ENCODE assay signal across 16 mouse cellular contexts in genomic region chr7:4651581-4651980, GRCm38 (mm10). TPM values are rescaled to one million over a fixed set of nuclear protein-coding genes. Genes with fewer than 3 reads are reported as not detected.
DNase-seq lines count a peak whose midpoint lies in the region; ATAC-seq and TF ChIP-seq lines count a peak whose summit lies in the region.
"Had no signal": no experiment of that assay in that cellular context is flagged by ENCODE, and none has a peak within 500 bp of the region (broad histone marks: within the 10 kb centered on the region; RNA-seq: fewer than 3 reads in every experiment).

No protein-coding gene starts in this region.

- H3K9me3 ChIP-seq in kidney, embryonic 16.5 days (ENCODE audit: low read length): no peaks in the 10 kb centered on the region
- H3K9me3 ChIP-seq in CH12.LX (replicated peaks; ENCODE audit: low read length): no peaks in the 10 kb centered on the region
- no peaks in the 10 kb centered on the region for H3K9me3 ChIP-seq in intestine, postnatal 0 days (ENCODE audit: control insufficient read depth)
- H3K9me3 ChIP-seq: forebrain, embryonic 10.5 days; heart, embryonic 15.5 days; midbrain, embryonic 13.5 days; neural tube, embryonic 13.5 days had no signal

- no peaks in the 10 kb centered on the region for H3K27me3 ChIP-seq in kidney, embryonic 16.5 days (ENCODE audit: insufficient read depth, low read length)
- no peaks in the 10 kb centered on the region for H3K27me3 ChIP-seq in CH12.LX (replicated peaks)
- no peaks in the 10 kb centered on the region for H3K27me3 ChIP-seq in intestine, postnatal 0 days (replicated peaks; ENCODE audit: control insufficient read depth, insufficient read depth, low read length)
- H3K27me3 ChIP-seq: heart, embryonic 15.5 days; midbrain, embryonic 13.5 days; neural tube, embryonic 13.5 days had no signal

- peaks cover 29% of the 10 kb centered on the region for H3K4me1 ChIP-seq in kidney, embryonic 16.5 days (ENCODE audit: insufficient read depth, low read length)
- H3K4me1 ChIP-seq in CH12.LX (ENCODE audit: control insufficient read depth in 1 of 2, insufficient read depth in 2 of 2): peaks cover 24 to 74% of the 10 kb centered on the region in 2 experiments
- H3K4me1 ChIP-seq in intestine, postnatal 0 days (replicated peaks; ENCODE audit: control insufficient read depth, insufficient read depth, low read length): peaks cover 3% of the 10 kb centered on the region; the same call in 1 of the 2 replicates

- dilution Hi-C loops in CH12.LX (cut with MboI; ENCODE audit: extremely low pct_ligation_motif_present, extremely low pct_unique_long_range_greater_than_20kb, low sequenced_read_pairs): no loop called here

- no peak overlapping the region for H3K9ac ChIP-seq in kidney, embryonic 16.5 days (replicated peaks; ENCODE audit: low read length)
- H3K9ac ChIP-seq in CH12.LX (ENCODE audit: insufficient read depth, low read depth): no peak overlapping the region
- H3K9ac ChIP-seq in intestine, postnatal 0 days (ENCODE audit: low read depth, low read length): no peak overlapping the region
- H3K9ac ChIP-seq: heart, embryonic 15.5 days; midbrain, embryonic 13.5 days; neural tube, embryonic 13.5 days had no signal

- H3K4me3 ChIP-seq in kidney, embryonic 16.5 days (ENCODE audit: low read length): no peak overlapping the region
- no peak overlapping the region for H3K4me3 ChIP-seq in CH12.LX (replicated peaks in 1 of 3; ENCODE audit: low read depth in 2 of 3, low read length in 2 of 3, poor library complexity in 1 of 3)
- H3K4me3 ChIP-seq in intestine, postnatal 0 days (ENCODE audit: low read depth, low read length): no peak overlapping the region
- H3K4me3 ChIP-seq: forebrain, embryonic 10.5 days; heart, embryonic 15.5 days; midbrain, embryonic 13.5 days; neural tube, embryonic 13.5 days had no signal

- no peak overlapping the region for H3K27ac ChIP-seq in kidney, embryonic 16.5 days (ENCODE audit: low read length)
- H3K27ac ChIP-seq in CH12.LX (ENCODE audit: insufficient read depth, low read depth): no peak overlapping the region
- H3K27ac ChIP-seq in intestine, postnatal 0 days (ENCODE audit: low read depth, low read length): no peak overlapping the region
- H3K27ac ChIP-seq: forebrain, embryonic 10.5 days; heart, embryonic 15.5 days; kidney, postnatal 0 days; midbrain, embryonic 13.5 days; neural tube, embryonic 13.5 days had no signal

- ATAC-seq in kidney, embryonic 16.5 days (ENCODE audit: low FRiP score, low TSS enrichment): no peak
- peak; percentile 80 for ATAC-seq in intestine, postnatal 0 days
- ATAC-seq: midbrain, embryonic 13.5 days had no signal

- H3K36me3 ChIP-seq in kidney, embryonic 16.5 days (ENCODE audit: insufficient read depth, low read length): peaks cover 4% of the 10 kb centered on the region; the same call in 1 of the 2 replicates
- peaks cover 18 to 47% of the 10 kb centered on the region in 2 experiments for H3K36me3 ChIP-seq in CH12.LX (replicated peaks in 1 of 2; ENCODE audit: control insufficient read depth in 1 of 2, insufficient read depth in 1 of 2, low read length in 1 of 2)
- peaks cover 9% of the 10 kb centered on the region; the same call in 1 of the 2 replicates for H3K36me3 ChIP-seq in intestine, postnatal 0 days (ENCODE audit: control insufficient read depth, insufficient read depth)

- TF ChIP-seq RAD21 in CH12.LX (IDR thresholded peaks at IDR 0.05; ENCODE audit: low read depth, low read length): no peak

- no peak for TF ChIP-seq EP300 in CH12.LX (IDR thresholded peaks at IDR 0.05; ENCODE audit: low read length)

- in situ Hi-C loops in CH12.LX (cut with MboI; ENCODE audit: low pct_ligation_motif_present, low pct_unique_long_range_greater_than_20kb, low sequenced_read_pairs): no loop called here

- peaks cover 70% of the 10 kb centered on the region for H3K79me2 ChIP-seq in CH12.LX (replicated peaks; ENCODE audit: control insufficient read depth, extremely low read depth, insufficient read depth, poor library complexity, severe bottlenecking)

- intact Hi-C loops in heart, postnatal 14 days (cut with DNase I): no loop called here

- TF ChIP-seq POLR2A in CH12.LX (IDR thresholded peaks at IDR 0.05; ENCODE audit: low read depth, low read length): no peak

- WGBS in kidney, embryonic 16.5 days: 69% methylated on average over 8 of the region's 8 CpGs
- WGBS in intestine, postnatal 0 days: 57% methylated on average over 8 of the region's 8 CpGs

- no peak for TF ChIP-seq CTCF in CH12.LX (conservative IDR thresholded peaks at IDR 0.05 in 1 of 2, IDR thresholded peaks at IDR 0.05 in 1 of 2; ENCODE audit: low read depth in 2 of 2, low read length in 2 of 2)
- no peak for TF ChIP-seq CTCF in intestine, postnatal 0 days (IDR thresholded peaks at IDR 0.05; ENCODE audit: low read depth)

- peak; percentile 33 to 45 for DNase-seq in kidney, postnatal 36 days
- DNase-seq in CH12.LX (ENCODE audit: extremely low read depth): no peak
- peak; percentile 60 for DNase-seq in thymus, postnatal 14 days
- no peak for DNase-seq in left cerebral cortex, adult 11 months (ENCODE audit: low spot score)
- no peak for DNase-seq in heart, postnatal 14 days
- DNase-seq in heart, postnatal 4 days: no peak
- DNase-seq: adrenal gland, adult 2 months; gastrocnemius, postnatal 36 days had no signal

- H3K4me2 ChIP-seq in kidney, embryonic 16.5 days (replicated peaks; ENCODE audit: low read depth, low read length): no peak overlapping the region
- H3K4me2 ChIP-seq in CH12.LX (ENCODE audit: insufficient read depth, low read depth, poor library complexity, severe bottlenecking): no peak overlapping the region
- no peak overlapping the region for H3K4me2 ChIP-seq in intestine, postnatal 0 days (replicated peaks; ENCODE audit: low read depth)
- H3K4me2 ChIP-seq: heart, embryonic 15.5 days; midbrain, embryonic 13.5 days; neural tube, embryonic 13.5 days had no signal

TF ChIP-seq in CH12.LX, 34 proteins besides CTCF, POLR2A, EP300 and RAD21:
- TF ChIP-seq MYC (IDR thresholded peaks at IDR 0.05; ENCODE audit: low read depth, low read length): peak; percentile 83
- no peak for TF ChIP-seq ETS1 (conservative IDR thresholded peaks at IDR 0.05; ENCODE audit: low read depth, low read length)
- TF ChIP-seq MAX (IDR thresholded peaks at IDR 0.05; ENCODE audit: low read length): peak; percentile 79
- peak; percentile 23; the same call in 1 of the 2 replicates for TF ChIP-seq USF2 (conservative IDR thresholded peaks at IDR 0.05; ENCODE audit: low read depth, low read length)
- no peak for TF ChIP-seq POLR2AphosphoS2 (IDR thresholded peaks at IDR 0.05; ENCODE audit: low read depth, low read length)
- TF ChIP-seq USF1 (IDR thresholded peaks at IDR 0.05; ENCODE audit: low read depth, low read length): peak; percentile 37; the same call in 1 of the 2 replicates

RNA-seq across cellular contexts. Expression of gene Ppp6r1, which starts 7.2 kb away (rescaled TPM):
- 3.2 and 5.2 TPM in 2 replicates for polyA plus RNA-seq in kidney, embryonic 16.5 days (2015; fragmentation: Nextera tagmentation; extraction: Ambion mirVana)
- total RNA-seq in CH12.LX (2012; rRNA removed) (85.6 and 91.2 TPM in 2 replicates), CH12.LX (2014; rRNA removed) (53.0 and 59.2 TPM in 2 replicates)
- 108 and 118 TPM in 2 replicates for polyA plus RNA-seq in CH12.LX (2012; ENCODE audit: insufficient read length, low read depth)
- 4.7 and 5.8 TPM in 2 replicates for polyA plus RNA-seq in intestine, postnatal 0 days (2015; fragmentation: Nextera tagmentation; extraction: Ambion mirVana)
- total RNA-seq in heart, postnatal 14 days (2021): 10 to 100 TPM; 73.7 to 78.8 TPM
- 10 to 100 TPM; 79.1 to 81.3 TPM for total RNA-seq in heart, postnatal 4 days (2021)

RNA-seq across cellular contexts. Expression of gene Tmem86b, which starts 20.4 kb away (rescaled TPM):
- 1.2 and 1.3 TPM in 2 replicates for polyA plus RNA-seq in kidney, embryonic 16.5 days (2015; fragmentation: Nextera tagmentation; extraction: Ambion mirVana)
- 5.9 and 7.2 TPM in 2 replicates for total RNA-seq in CH12.LX (2012; rRNA removed)
- 4.3 TPM in 2 replicates for total RNA-seq in CH12.LX (2014; rRNA removed)
- polyA plus RNA-seq in CH12.LX (2012; ENCODE audit: insufficient read length, low read depth): 9.1 and 10.6 TPM in 2 replicates
- 25.1 and 31.4 TPM in 2 replicates for polyA plus RNA-seq in intestine, postnatal 0 days (2015; fragmentation: Nextera tagmentation; extraction: Ambion mirVana)
- total RNA-seq in heart, postnatal 14 days (2021): 1 to 10 TPM; 6.8 to 7.4 TPM
- total RNA-seq in heart, postnatal 4 days (2021): 1 to 10 TPM; 6.6 to 8.5 TPM

RNA-seq across cellular contexts. Expression of gene Hspbp1, which starts 33.3 kb away (rescaled TPM):
- polyA plus RNA-seq in kidney, embryonic 16.5 days (2015; fragmentation: Nextera tagmentation; extraction: Ambion mirVana): 114 and 118 TPM in 2 replicates
- total RNA-seq in CH12.LX (2012; rRNA removed): 131 and 136 TPM in 2 replicates
- total RNA-seq in CH12.LX (2014; rRNA removed): 92.3 and 98.8 TPM in 2 replicates
- 82.7 and 90.6 TPM in 2 replicates for polyA plus RNA-seq in CH12.LX (2012; ENCODE audit: insufficient read length, low read depth)
- polyA plus RNA-seq in intestine, postnatal 0 days (2015; fragmentation: Nextera tagmentation; extraction: Ambion mirVana): 43.3 and 45.6 TPM in 2 replicates
- 10 to 100 TPM; 29.2 to 33.7 TPM for total RNA-seq in heart, postnatal 14 days (2021)
- 10 to 100 TPM; 51.5 to 54.7 TPM for total RNA-seq in heart, postnatal 4 days (2021)

RNA-seq across cellular contexts. Expression of gene Brsk1, which starts 38.8 kb away (rescaled TPM):
- 1.2 and 1.3 TPM in 2 replicates for polyA plus RNA-seq in kidney, embryonic 16.5 days (2015; fragmentation: Nextera tagmentation; extraction: Ambion mirVana)
- 0.21 and 0.25 TPM in 2 replicates for total RNA-seq in CH12.LX (2012; rRNA removed)
- total RNA-seq in CH12.LX (2014; rRNA removed): not detected in 2 replicates
- not detected in 2 replicates for polyA plus RNA-seq in CH12.LX (2012; ENCODE audit: insufficient read length, low read depth)
- polyA plus RNA-seq in intestine, postnatal 0 days (2015; fragmentation: Nextera tagmentation; extraction: Ambion mirVana): 0.89 and 0.98 TPM in 2 replicates
- 1 to 10 TPM; 1.6 to 1.8 TPM for total RNA-seq in heart, postnatal 14 days (2021)
- 1 to 10 TPM; 4.1 to 5.9 TPM for total RNA-seq in heart, postnatal 4 days (2021)
- total RNA-seq: MEL had no signal

RNA-seq across cellular contexts. Expression of gene Ptprh, which starts 47.7 kb away (rescaled TPM):
- not detected in 2 replicates for polyA plus RNA-seq in kidney, embryonic 16.5 days (2015; fragmentation: Nextera tagmentation; extraction: Ambion mirVana)
- total RNA-seq in CH12.LX (2012; rRNA removed): not detected in 2 replicates
- total RNA-seq in CH12.LX (2014; rRNA removed): not detected in 2 replicates
- not detected in 2 replicates for polyA plus RNA-seq in CH12.LX (2012; ENCODE audit: insufficient read length, low read depth)
- 16.7 and 17.1 TPM in 2 replicates for polyA plus RNA-seq in intestine, postnatal 0 days (2015; fragmentation: Nextera tagmentation; extraction: Ambion mirVana)
- total RNA-seq in heart, postnatal 14 days (2021): not detected
- total RNA-seq in heart, postnatal 4 days (2021): not detected
- total RNA-seq: adrenal gland, adult 2 months; gastrocnemius, postnatal 36 days; MEL had no signal
- polyA plus RNA-seq: adrenal gland, adult 2 months; heart, embryonic 15.5 days had no signal

Comparison
In these comparisons a context has a peak if more than half of its experiments do, and no peak if none do; other contexts are left out.
1. DNase-seq: peak in kidney, postnatal 36 days (2 of 2) and thymus, postnatal 14 days (single experiment); none in CH12.LX (single experiment), left cerebral cortex, adult 11 months (single experiment), heart, postnatal 14 days (0 of 2) and heart, postnatal 4 days (single experiment).